Mouse (Mus musculus): ENCODE data around the gene Glp2r. TPM values are rescaled to one million over a fixed set of nuclear protein-coding genes. Genes with fewer than 3 reads are reported as not detected.

Gene Glp2r
- polyA plus RNA-seq, 1 experiment = not detected

GRCm38 (mm10) chr11:67636201-67636600, 134.8 kb downstream of the Glp2r start:
- no peak overlapping the region for H3K4me3 ChIP-seq (ENCODE audit: insufficient read depth, poor library complexity, severe bottlenecking)
- TF ChIP-seq MAX (IDR thresholded peaks at IDR 0.05) (no peak), CEBPB (IDR thresholded peaks at IDR 0.05; ENCODE audit: low read depth) (no peak), USF1 (IDR thresholded peaks at IDR 0.05; ENCODE audit: low read depth) (no peak), FOSL1 (IDR thresholded peaks at IDR 0.05; ENCODE audit: insufficient read depth, low read length, poor library complexity, severe bottlenecking) (no peak), MYOD1 (IDR thresholded peaks at IDR 0.05; ENCODE audit: control insufficient read depth, insufficient read length, low read depth) (no peak), CTCF (IDR thresholded peaks at IDR 0.05; ENCODE audit: control insufficient read depth, insufficient read depth, insufficient read length) (no peak), MYOG (IDR thresholded peaks at IDR 0.05; ENCODE audit: control insufficient read depth, extremely low read depth, insufficient read length) (no peak)
- H3K27me3 ChIP-seq (ENCODE audit: control insufficient read depth, insufficient read depth, insufficient read length) = no peaks in the 10 kb centered on the region
- H3K79me3 ChIP-seq (ENCODE audit: low read depth) = no peaks in the 10 kb centered on the region
- no peaks in the 10 kb centered on the region for H3K79me2 ChIP-seq (ENCODE audit: control insufficient read depth, insufficient read depth)
- no peaks in the 10 kb centered on the region for H3K36me3 ChIP-seq (ENCODE audit: control insufficient read depth, insufficient read depth)
- H3ac ChIP-seq (ENCODE audit: control insufficient read depth, insufficient read length, low read depth) = no peak overlapping the region

- TF ChIP-seq USF1 (IDR thresholded peaks at IDR 0.05; ENCODE audit: low read depth) (no peak), CTCF (IDR thresholded peaks at IDR 0.05; ENCODE audit: control insufficient read depth, insufficient read depth, insufficient read length) (no peak), FOSL1 (IDR thresholded peaks at IDR 0.05; ENCODE audit: insufficient read depth, low read length, poor library complexity, severe bottlenecking) (no peak), MYOD1 (IDR thresholded peaks at IDR 0.05; ENCODE audit: control insufficient read depth, insufficient read length, low read depth) (no peak), MYOG (IDR thresholded peaks at IDR 0.05; ENCODE audit: control insufficient read depth, extremely low read depth, insufficient read length) (no peak), CEBPB (IDR thresholded peaks at IDR 0.05; ENCODE audit: low read depth) (no peak), MAX (IDR thresholded peaks at IDR 0.05) (no peak)
- Histone ChIP-seq H3ac (ENCODE audit: control insufficient read depth, insufficient read length, low read depth) (no peak overlapping the region), H3K4me3 (ENCODE audit: insufficient read depth, poor library complexity, severe bottlenecking) (no peak overlapping the region), H3K27me3 (ENCODE audit: control insufficient read depth, insufficient read depth, insufficient read length) (no peaks in the 10 kb centered on the region), H3K79me3 (ENCODE audit: low read depth) (no peaks in the 10 kb centered on the region), H3K79me2 (ENCODE audit: control insufficient read depth, insufficient read depth) (no peaks in the 10 kb centered on the region), H3K36me3 (ENCODE audit: control insufficient read depth, insufficient read depth) (no peaks in the 10 kb centered on the region)
Observed at GRCm38 (mm10) chr11:67633620-67634229, 137.2 kb downstream of the Glp2r start.

GRCm38 (mm10) chr11:67632906-67633305, 138.0 kb downstream of the Glp2r start:
- H3K79me3 ChIP-seq (ENCODE audit: low read depth) = no peaks in the 10 kb centered on the region
- no peaks in the 10 kb centered on the region for H3K79me2 ChIP-seq (ENCODE audit: control insufficient read depth, insufficient read depth)

GRCm38 (mm10) chr11:67628522-67628921, 142.4 kb downstream of the Glp2r start:
- Histone ChIP-seq H3K4me3 (ENCODE audit: insufficient read depth, poor library complexity, severe bottlenecking) (no peak overlapping the region), H3K79me2 (ENCODE audit: control insufficient read depth, insufficient read depth) (no peaks in the 10 kb centered on the region), H3K36me3 (ENCODE audit: control insufficient read depth, insufficient read depth) (no peaks in the 10 kb centered on the region), H3ac (ENCODE audit: control insufficient read depth, insufficient read length, low read depth) (no peak overlapping the region), H3K27me3 (ENCODE audit: control insufficient read depth, insufficient read depth, insufficient read length) (no peaks in the 10 kb centered on the region), H3K79me3 (ENCODE audit: low read depth) (no peaks in the 10 kb centered on the region)
- no peak for TF ChIP-seq MYOG (IDR thresholded peaks at IDR 0.05; ENCODE audit: control insufficient read depth, extremely low read depth, insufficient read length)
- no peak for TF ChIP-seq CTCF (IDR thresholded peaks at IDR 0.05; ENCODE audit: control insufficient read depth, insufficient read depth, insufficient read length)
- TF ChIP-seq CEBPB (IDR thresholded peaks at IDR 0.05; ENCODE audit: low read depth) = no peak
- TF ChIP-seq MYOD1 (IDR thresholded peaks at IDR 0.05; ENCODE audit: control insufficient read depth, insufficient read length, low read depth) = no peak
- TF ChIP-seq MAX (IDR thresholded peaks at IDR 0.05) = no peak
- TF ChIP-seq USF1 (IDR thresholded peaks at IDR 0.05; ENCODE audit: low read depth) = no peak
- TF ChIP-seq FOSL1 (IDR thresholded peaks at IDR 0.05; ENCODE audit: insufficient read depth, low read length, poor library complexity, severe bottlenecking) = no peak

More at GRCm38 (mm10) chr11:67632906-67633305, 138.0 kb downstream of the Glp2r start:
- H3ac ChIP-seq (ENCODE audit: control insufficient read depth, insufficient read length, low read depth) = no peak overlapping the region
- no peaks in the 10 kb centered on the region for H3K27me3 ChIP-seq (ENCODE audit: control insufficient read depth, insufficient read depth, insufficient read length)
- H3K4me3 ChIP-seq (ENCODE audit: insufficient read depth, poor library complexity, severe bottlenecking) = no peak overlapping the region
- no peaks in the 10 kb centered on the region for H3K36me3 ChIP-seq (ENCODE audit: control insufficient read depth, insufficient read depth)
- TF ChIP-seq CEBPB (IDR thresholded peaks at IDR 0.05; ENCODE audit: low read depth) (no peak), FOSL1 (IDR thresholded peaks at IDR 0.05; ENCODE audit: insufficient read depth, low read length, poor library complexity, severe bottlenecking) (no peak), MYOD1 (IDR thresholded peaks at IDR 0.05; ENCODE audit: control insufficient read depth, insufficient read length, low read depth) (no peak), CTCF (IDR thresholded peaks at IDR 0.05; ENCODE audit: control insufficient read depth, insufficient read depth, insufficient read length) (no peak), MYOG (IDR thresholded peaks at IDR 0.05; ENCODE audit: control insufficient read depth, extremely low read depth, insufficient read length) (no peak), MAX (IDR thresholded peaks at IDR 0.05) (no peak), USF1 (IDR thresholded peaks at IDR 0.05; ENCODE audit: low read depth) (no peak)

DNA sequence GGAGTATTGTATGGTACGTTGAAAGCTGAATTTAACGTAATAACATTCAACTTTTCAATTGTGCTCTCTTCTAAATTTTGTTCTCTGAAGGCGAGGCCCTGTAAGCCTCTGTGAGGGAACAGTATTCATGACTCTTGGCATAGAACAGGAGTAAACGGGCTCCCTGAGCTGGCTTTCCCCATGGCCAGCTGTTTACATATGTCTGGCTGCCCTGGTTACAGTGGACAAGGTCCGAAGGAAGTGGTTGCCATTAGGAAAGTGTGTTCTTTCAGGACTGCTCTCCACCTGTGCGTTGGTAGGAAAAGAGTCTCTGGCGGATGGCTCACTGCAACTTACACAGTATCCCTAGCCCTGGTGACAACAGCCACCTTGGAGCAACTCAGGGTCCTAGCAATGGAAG, 143.8 kb downstream of the Glp2r start:
- Histone ChIP-seq H3K4me3 (ENCODE audit: insufficient read depth, poor library complexity, severe bottlenecking) (no peak overlapping the region), H3K27me3 (ENCODE audit: control insufficient read depth, insufficient read depth, insufficient read length) (no peaks in the 10 kb centered on the region), H3K36me3 (ENCODE audit: control insufficient read depth, insufficient read depth) (no peaks in the 10 kb centered on the region), H3K79me2 (ENCODE audit: control insufficient read depth, insufficient read depth) (no peaks in the 10 kb centered on the region), H3K79me3 (ENCODE audit: low read depth) (no peaks in the 10 kb centered on the region), H3ac (ENCODE audit: control insufficient read depth, insufficient read length, low read depth) (no peak overlapping the region)
- TF ChIP-seq CTCF (IDR thresholded peaks at IDR 0.05; ENCODE audit: control insufficient read depth, insufficient read depth, insufficient read length) (no peak), MYOD1 (IDR thresholded peaks at IDR 0.05; ENCODE audit: control insufficient read depth, insufficient read length, low read depth) (no peak), CEBPB (IDR thresholded peaks at IDR 0.05; ENCODE audit: low read depth) (no peak), MAX (IDR thresholded peaks at IDR 0.05) (no peak), USF1 (IDR thresholded peaks at IDR 0.05; ENCODE audit: low read depth) (no peak), MYOG (IDR thresholded peaks at IDR 0.05; ENCODE audit: control insufficient read depth, extremely low read depth, insufficient read length) (no peak), FOSL1 (IDR thresholded peaks at IDR 0.05; ENCODE audit: insufficient read depth, low read length, poor library complexity, severe bottlenecking) (no peak)

All from C2C12 (cell line).